Mouse (Mus musculus) myocyte (in vitro differentiated cells): ENCODE results near the gene Glra1. TPM values are rescaled to one million over a fixed set of nuclear protein-coding genes. Genes with fewer than 3 reads are reported as not detected.

Source experiments
- H3K27me3 ChIP-seq: one replicate; pipeline ENCODE4 v1.6.1; 2011; ENCODE audit not compliant: control insufficient read depth, insufficient read depth, insufficient read length
- H3K36me3 ChIP-seq: one replicate; pipeline ENCODE4 v1.6.1; 2011; ENCODE audit not compliant: control insufficient read depth, insufficient read depth
- H3K4me2 ChIP-seq: one replicate; pipeline ENCODE4 v1.6.1; 2011; ENCODE audit warnings: low read depth, control low read depth
- H3K4me3 ChIP-seq: one replicate; pipeline ENCODE4 v1.5.1; 2011; ENCODE audit warnings: mild to moderate bottlenecking, control low read depth, moderate library complexity
- H3K79me2 ChIP-seq: one replicate; pipeline ENCODE4 v1.6.1; 2011; ENCODE audit not compliant: control insufficient read depth, insufficient read depth
- H3ac ChIP-seq: one replicate; pipeline ENCODE4 v1.6.1; 2011; ENCODE audit not compliant: control insufficient read depth, insufficient read length
- CEBPB ChIP-seq: IDR thresholded peaks from 2 replicates; pipeline ENCODE4 v1.6.1; 2011; ENCODE audit warnings: mild to moderate bottlenecking, moderate library complexity; ENCODE audit not compliant: poor library complexity, insufficient read depth, severe bottlenecking
- E2F4 ChIP-seq: IDR thresholded peaks from one replicate; pipeline ENCODE4 v1.6.1; 2011; ENCODE audit warnings: mild to moderate bottlenecking, control low read depth, moderate library complexity; ENCODE audit not compliant: insufficient read depth
- MAX ChIP-seq: IDR thresholded peaks from one replicate; pipeline ENCODE4 v1.6.1; 2011; ENCODE audit warnings: low read depth, mild to moderate bottlenecking, control low read depth
- MYOD1 ChIP-seq, 3 experiments: IDR thresholded peaks; one replicate each; pipeline ENCODE4 v1.6.1; 2011; ENCODE audit warnings: control low read depth in 2 of 3, low read depth in 2 of 3, mild to moderate bottlenecking in 2 of 3, moderate library complexity in 1 of 3; ENCODE audit not compliant: insufficient read length in 2 of 3, control insufficient read depth in 1 of 3
- MYOG ChIP-seq, 3 experiments: IDR thresholded peaks; one replicate each; pipeline ENCODE4 v1.6.1; 2011; ENCODE audit warnings: control low read depth in 2 of 3, low read depth in 2 of 3, mild to moderate bottlenecking in 2 of 3; ENCODE audit not compliant: insufficient read length in 2 of 3, control insufficient read depth in 1 of 3, insufficient read depth in 1 of 3
- POLR2A ChIP-seq: IDR thresholded peaks from one replicate; pipeline ENCODE4 v1.6.1; 2011; ENCODE audit warnings: low read depth, mild to moderate bottlenecking, control low read depth, moderate library complexity; ENCODE audit not compliant: insufficient read length
- POLR2AphosphoS2 ChIP-seq: IDR thresholded peaks from one replicate; pipeline ENCODE4 v1.6.1; 2011; ENCODE audit warnings: low read depth, control low read depth; ENCODE audit not compliant: insufficient read length
- REST ChIP-seq: IDR thresholded peaks from one replicate; pipeline ENCODE4 v1.6.1; 2011; ENCODE audit warnings: mild to moderate bottlenecking, control low read depth, moderate library complexity; ENCODE audit not compliant: insufficient read depth, insufficient read length
- SRF ChIP-seq: IDR thresholded peaks from one replicate; pipeline ENCODE4 v1.6.1; 2011; ENCODE audit warnings: low read depth; ENCODE audit not compliant: control insufficient read depth, insufficient read length
- TCF12 ChIP-seq: IDR thresholded peaks from one replicate; pipeline ENCODE4 v1.6.1; 2011; ENCODE audit warnings: mild to moderate bottlenecking, control low read depth; ENCODE audit not compliant: poor library complexity, insufficient read depth, severe bottlenecking
- TCF3 ChIP-seq: IDR thresholded peaks from one replicate; pipeline ENCODE4 v1.6.1; 2011; ENCODE audit warnings: low read depth, control low read depth; ENCODE audit not compliant: insufficient read length
- USF1 ChIP-seq: IDR thresholded peaks from one replicate; pipeline ENCODE4 v1.6.1; 2011; ENCODE audit warnings: low read depth, mild to moderate bottlenecking, control low read depth, moderate library complexity
- polyA plus RNA-seq: library from polyadenylated mRNA; unstranded; fragments of >200 nt; fragmentation: generic; extraction: Trizol; gene quantifications from one replicate; pipeline ENCODE4 v1.2.1, GENCODE M21; 2012; ENCODE audit warnings: missing spikeins

Gene Glra1
- polyA plus RNA-seq, 1 experiment, result 0.02 TPM

DNA sequence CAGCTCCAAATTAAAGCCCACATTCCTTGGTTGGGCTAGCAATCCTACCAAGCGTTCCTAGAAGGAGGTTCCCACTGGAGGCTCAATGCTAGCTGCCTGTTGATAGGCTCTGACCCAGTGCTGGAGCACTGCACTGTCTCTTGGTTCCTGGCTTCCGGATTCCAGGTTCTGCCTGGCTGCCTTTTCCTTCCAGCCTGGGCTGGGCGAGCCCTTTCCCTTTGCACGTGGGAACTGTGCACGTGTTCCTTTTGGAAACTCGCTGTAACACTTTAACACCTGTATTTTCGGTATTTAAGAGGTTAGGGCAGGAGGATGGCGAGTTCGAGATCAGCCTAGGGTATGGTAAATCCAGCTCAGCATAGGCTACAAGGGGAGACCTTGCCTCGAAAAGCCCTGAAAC, 140.0 kb downstream of the Glra1 start:
- Histone ChIP-seq H3K4me2 (peak overlapping the region; percentile 92), H3K36me3 (no peaks in the 10 kb centered on the region), H3K4me3 (peak overlapping the region; percentile 94), H3ac (peak overlapping the region; percentile 96), H3K27me3 (no peaks in the 10 kb centered on the region), H3K79me2 (peaks cover 34% of the 10 kb centered on the region)
- TF ChIP-seq TCF3, result no peak
- no peak for TF ChIP-seq MYOD1 (IDR thresholded peaks at IDR 0.05; ENCODE audit: control insufficient read depth in 1 of 3, insufficient read length in 2 of 3, low read depth in 2 of 3)
- TF ChIP-seq E2F4, result no peak

DNA sequence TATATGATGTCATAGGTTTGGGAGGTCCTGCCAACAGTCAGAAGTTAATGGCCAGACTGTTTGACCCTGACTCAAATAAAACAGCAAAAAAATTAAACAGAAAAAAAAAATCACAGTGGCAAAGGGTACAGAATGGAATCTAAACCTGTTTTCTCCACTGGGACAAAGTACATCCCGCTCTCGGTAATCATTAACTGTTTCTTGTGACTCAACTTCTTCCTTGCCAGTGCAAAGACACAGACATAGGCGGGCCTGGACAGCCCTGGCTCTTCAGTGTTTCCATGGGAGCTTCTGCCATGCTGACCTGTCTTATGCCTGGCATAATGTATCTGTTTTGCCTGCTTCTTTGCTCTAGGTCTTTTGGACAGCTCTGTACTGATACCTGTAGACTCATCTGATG, 142.8 kb downstream of the Glra1 start:
- TF ChIP-seq SRF (no peak), TCF3 (no peak), MYOD1 (IDR thresholded peaks at IDR 0.05; ENCODE audit: control insufficient read depth in 1 of 3, insufficient read length in 2 of 3, low read depth in 2 of 3) (no peak), MAX (no peak), USF1 (no peak), POLR2A (no peak)
- H3K79me2 ChIP-seq, result peaks cover 10% of the 10 kb centered on the region
- no peak overlapping the region for H3K4me3 ChIP-seq
- H3K27me3 ChIP-seq, result no peaks in the 10 kb centered on the region
- no peak overlapping the region for H3K4me2 ChIP-seq
- H3ac ChIP-seq, result no peak overlapping the region
- H3K36me3 ChIP-seq, result no peaks in the 10 kb centered on the region

DNA sequence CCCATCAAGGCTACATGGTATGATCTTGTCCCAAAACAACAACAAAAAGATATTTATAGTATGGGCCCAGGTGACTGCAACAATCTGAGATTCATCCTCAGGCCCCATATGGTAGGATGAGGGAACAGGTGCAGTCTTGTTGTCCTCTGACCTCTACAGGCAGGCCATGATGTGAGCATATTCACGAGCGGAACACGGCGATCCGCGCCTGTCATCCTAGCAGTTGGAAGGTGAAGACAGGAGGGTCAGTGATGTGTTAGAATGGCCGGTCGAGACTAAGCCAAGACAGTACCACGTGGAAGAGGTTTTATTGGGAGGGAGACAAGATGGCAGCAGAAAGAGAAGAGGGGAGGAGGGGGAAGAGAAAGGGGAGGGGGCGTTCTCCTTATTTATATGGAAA, 143.3 kb downstream of the Glra1 start:
- no peak overlapping the region for H3ac ChIP-seq
- H3K4me3 ChIP-seq, result no peak overlapping the region
- no peak overlapping the region for H3K4me2 ChIP-seq
- no peaks in the 10 kb centered on the region for H3K27me3 ChIP-seq
- TF ChIP-seq E2F4, result no peak
- TF ChIP-seq TCF3, result no peak
- no peak for TF ChIP-seq POLR2A
- TF ChIP-seq POLR2AphosphoS2, result no peak
- no peak for TF ChIP-seq REST
- TF ChIP-seq MAX, result no peak
- no peak for TF ChIP-seq CEBPB
- TF ChIP-seq USF1, result no peak
- TF ChIP-seq MYOG (IDR thresholded peaks at IDR 0.05; ENCODE audit: control insufficient read depth in 1 of 3, insufficient read depth in 1 of 3, insufficient read length in 2 of 3, low read depth in 2 of 3), result no peak
- no peak for TF ChIP-seq SRF
- TF ChIP-seq TCF12, result no peak
- TF ChIP-seq MYOD1 (IDR thresholded peaks at IDR 0.05; ENCODE audit: control insufficient read depth in 1 of 3, insufficient read length in 2 of 3, low read depth in 2 of 3), result no peak
- H3K79me2 ChIP-seq, result peaks cover 10% of the 10 kb centered on the region
- no peaks in the 10 kb centered on the region for H3K36me3 ChIP-seq

Other genes starting within 250 kb of the Glra1 start
- gene Sparc, start 185.0 kb downstream of the Glra1 start, polyA plus RNA-seq, result 1,961 TPM
- gene Atox1, start 147.0 kb downstream of the Glra1 start, polyA plus RNA-seq, result 264 TPM
- gene G3bp1, start 138.5 kb downstream of the Glra1 start, polyA plus RNA-seq, result 52.2 TPM